Mouse (Mus musculus) liver, embryonic 11.5 days (tissue): ENCODE measurements around the gene Atxn7l2. TPM values are rescaled to one million over a fixed set of nuclear protein-coding genes. Genes with fewer than 3 reads are reported as not detected.

Experiments used
- ATAC-seq: fragments of 200-750 bp; cut with Nextera tagmentation; replicated peaks from 2 replicates; pipeline ENCODE4 v1.8.0; 2017; ENCODE audit warnings: moderate number of reproducible peaks, mild to moderate bottlenecking, moderate TSS enrichment, moderate library complexity; ENCODE audit not compliant: low FRiP score
- DNase-seq: peaks from one replicate; pipeline ENCODE4 v3.0.0-alpha.2; 2017; ENCODE audit warnings: low spot score
- H3K27ac ChIP-seq: fragments of 300-500 bp; sonication (generic); 2 replicates; pipeline ENCODE4 v1.5.1; 2014; ENCODE audit warnings: mild to moderate bottlenecking, low read depth, low read length, control low read depth
- H3K27me3 ChIP-seq: fragments of 300-500 bp; sonication (generic); replicated peaks from 2 replicates; pipeline ENCODE4 v1.6.1; 2014; ENCODE audit warnings: low read length, mixed read lengths; ENCODE audit not compliant: control insufficient read depth, insufficient read depth
- H3K36me3 ChIP-seq: fragments of 300-500 bp; sonication (generic); 2 replicates; pipeline ENCODE4 v1.6.1; 2014; ENCODE audit warnings: mild to moderate bottlenecking, low read length, moderate library complexity, mixed read lengths; ENCODE audit not compliant: control insufficient read depth, insufficient read depth
- H3K4me1 ChIP-seq: fragments of 300-500 bp; sonication (generic); replicated peaks from 2 replicates; pipeline ENCODE4 v1.6.1; 2014; ENCODE audit warnings: low read length, mixed read lengths; ENCODE audit not compliant: control insufficient read depth, insufficient read depth
- H3K4me2 ChIP-seq: fragments of 300-500 bp; sonication (generic); 2 replicates; pipeline ENCODE4 v1.6.1; 2014; ENCODE audit warnings: mild to moderate bottlenecking, control low read depth, moderate library complexity
- H3K4me3 ChIP-seq: fragments of 300-500 bp; sonication (generic); 2 replicates; pipeline ENCODE4 v1.5.1; 2014; ENCODE audit warnings: low read depth, low read length, control low read depth
- H3K9ac ChIP-seq: fragments of 300-500 bp; sonication (generic); 2 replicates; pipeline ENCODE4 v1.6.1; 2014; ENCODE audit warnings: low read depth, low read length, control low read depth
- H3K9me3 ChIP-seq: fragments of 300-500 bp; sonication (generic); 2 replicates; pipeline ENCODE4 v1.6.1; 2016; ENCODE audit warnings: low read length, inconsistent platforms, mixed read lengths; ENCODE audit not compliant: control insufficient read depth
- WGBS: fragments of 180-500 bp; shearing (Covaris S2); extraction: QIAGEN DNeasy Blood & Tissue Kit; methylation state at CpG from one replicate; pipeline ENCODE4 v1.1.7; 2014; 5-methylcytosine and 5-hydroxymethylcytosine counted together
- polyA plus RNA-seq: library from polyadenylated mRNA; unstranded; fragments of >200 nt; fragmentation: Nextera tagmentation; extraction: Ambion mirVana; gene quantifications from 2 replicates; pipeline ENCODE4 v1.2.1, GENCODE M21; 2014

Atxn7l2 gene
- polyA plus RNA-seq, 1 experiment from 2014 or later = 8.9 TPM

DNA sequence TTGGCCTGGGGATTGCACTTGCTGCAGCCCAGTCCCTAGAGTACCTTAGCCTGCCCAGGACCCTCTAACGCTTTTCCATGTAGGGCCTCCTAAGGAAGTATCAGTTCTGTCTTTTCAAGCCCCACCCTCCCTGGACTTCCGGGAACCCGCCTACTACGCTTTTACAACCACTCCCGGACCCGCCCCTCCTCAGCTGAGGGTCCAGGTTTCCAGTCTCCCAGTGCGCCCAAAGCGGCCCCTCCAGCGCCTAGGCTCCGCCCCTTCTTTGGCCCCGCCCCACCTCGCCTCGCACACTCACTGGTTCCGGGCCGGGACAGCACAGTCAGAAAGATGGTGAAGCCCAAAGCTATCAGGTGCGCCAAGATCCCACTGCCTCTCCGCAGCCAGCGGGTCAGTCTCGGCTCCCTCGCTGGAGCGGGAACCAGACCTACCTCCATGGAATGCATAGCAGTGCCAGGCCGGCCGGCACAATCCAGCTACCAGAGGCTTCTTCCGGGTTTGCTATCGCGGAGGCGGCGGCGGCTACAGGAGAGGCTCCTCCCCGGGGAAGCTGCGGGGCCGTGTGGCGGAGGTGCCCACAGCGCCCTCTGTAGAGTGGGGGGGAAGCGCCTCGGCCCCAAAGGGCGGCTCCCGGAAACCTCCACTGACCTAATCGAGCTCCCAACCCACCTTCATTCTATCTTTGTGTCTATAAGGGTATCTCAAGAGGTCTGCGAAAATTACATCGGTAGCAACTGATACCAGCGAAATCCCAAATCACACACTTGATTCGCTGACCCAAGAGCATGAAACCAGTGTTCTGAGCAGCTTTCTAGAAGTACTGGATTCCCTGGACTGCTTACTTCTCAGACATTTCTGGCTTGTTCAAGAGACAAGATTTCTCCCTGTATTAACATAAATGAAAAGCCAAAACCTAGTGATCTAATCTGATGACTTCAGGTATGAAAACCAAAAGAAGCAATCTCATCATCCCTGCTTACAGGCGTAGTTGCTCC, 10.1 kb downstream of the Atxn7l2 start, which contains the start of gene Cyb561d1:
Gene Cyb561d1 (minus strand): TSS at position 884 of the 995 bp plus-strand sequence.
- peak; percentile 99 for DNase-seq
- WGBS = 3% methylated on average over 44 of the region's 44 CpGs
- H3K9me3 ChIP-seq = no peaks in the 10 kb centered on the region

DNA sequence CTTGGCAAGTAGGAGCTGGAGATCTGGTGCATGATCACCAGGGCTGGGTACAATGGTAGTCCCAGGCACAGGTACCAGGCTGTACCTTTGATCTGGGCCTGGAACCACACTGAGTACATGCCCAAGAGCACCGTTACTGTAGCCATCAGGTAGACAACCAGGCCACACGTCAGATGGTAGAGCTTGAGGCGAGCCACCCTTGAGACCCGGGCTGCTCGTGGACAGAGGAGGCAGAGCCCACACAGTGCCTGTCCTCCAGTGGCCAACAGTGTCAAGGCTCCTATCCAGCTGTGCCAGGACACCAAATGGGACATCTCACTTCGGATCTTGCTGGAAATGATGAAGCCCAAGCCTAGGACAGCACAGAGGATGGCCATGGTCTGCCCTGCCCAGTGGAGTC, 11.5 kb downstream of the Atxn7l2 start:
- DNase-seq (no peak), ATAC-seq (no peak)
- 91% methylated on average over 6 of the region's 6 CpGs for WGBS
- H3K4me3 ChIP-seq = peak overlapping the region; percentile 76
- H3K27me3 ChIP-seq = no peaks in the 10 kb centered on the region
- H3K4me2 ChIP-seq = peak overlapping the region; percentile 77
- H3K9me3 ChIP-seq = no peaks in the 10 kb centered on the region
- 0 out of 2 replicates have a peak overlapping the region, but pooled peaks have one; percentile 17 for H3K9ac ChIP-seq
- peaks cover 8% of the 10 kb centered on the region for H3K36me3 ChIP-seq
- H3K4me1 ChIP-seq = peaks cover 38% of the 10 kb centered on the region
- H3K27ac ChIP-seq = no peak overlapping the region

More for the DNA sequence above, 10.1 kb downstream of the Atxn7l2 start, which contains the start of gene Cyb561d1:
- Histone ChIP-seq H3K27ac (peak within 1 kb of the TSS; percentile 85), H3K36me3 (peaks cover 17% of the 10 kb centered on the region), H3K4me2 (peak within 1 kb of the TSS; percentile 77), H3K4me3 (peak within 1 kb of the TSS; percentile 76), H3K9ac (peak within 1 kb of the TSS; percentile 76), H3K4me1 (peaks cover 35% of the 10 kb centered on the region), H3K27me3 (no peaks in the 10 kb centered on the region)
- peak; percentile 97 for ATAC-seq

DNA sequence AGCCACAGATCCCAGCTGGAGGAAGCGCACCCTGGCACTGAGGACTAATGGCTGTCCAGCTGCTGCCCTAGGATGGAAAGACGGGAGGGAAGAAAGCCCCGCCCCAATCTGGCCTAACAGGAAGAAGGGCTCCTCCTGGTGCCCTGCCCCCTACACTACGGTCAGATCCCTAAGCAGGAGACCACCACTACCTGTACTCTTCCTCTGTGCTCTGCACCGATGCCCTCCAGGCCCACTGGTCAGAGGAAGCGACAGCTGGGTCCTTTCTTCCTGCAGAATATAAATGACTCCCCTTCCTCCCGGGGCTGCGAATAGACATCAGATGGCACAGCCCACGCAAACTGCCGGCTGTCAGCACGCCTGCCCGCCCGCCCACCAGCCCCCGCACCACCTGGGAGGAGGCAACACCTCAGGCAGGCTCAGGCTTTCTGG, 13.7 kb downstream of the Atxn7l2 start:
- no peak for ATAC-seq
- H3K27ac ChIP-seq = no peak overlapping the region
- 28% methylated on average over 14 of the region's 14 CpGs for WGBS
- 0 out of 2 replicates have a peak, but pooled peaks cover 3% of the 10 kb centered on the region for H3K36me3 ChIP-seq
- H3K4me2 ChIP-seq = peak overlapping the region; percentile 34; the same call in 1 of the 2 replicates
- H3K9me3 ChIP-seq = no peaks in the 10 kb centered on the region
- H3K4me3 ChIP-seq = no peak overlapping the region
- H3K9ac ChIP-seq = no peak overlapping the region
- no peak for DNase-seq
- no peaks in the 10 kb centered on the region for H3K27me3 ChIP-seq
- peaks cover 38% of the 10 kb centered on the region for H3K4me1 ChIP-seq

DNA sequence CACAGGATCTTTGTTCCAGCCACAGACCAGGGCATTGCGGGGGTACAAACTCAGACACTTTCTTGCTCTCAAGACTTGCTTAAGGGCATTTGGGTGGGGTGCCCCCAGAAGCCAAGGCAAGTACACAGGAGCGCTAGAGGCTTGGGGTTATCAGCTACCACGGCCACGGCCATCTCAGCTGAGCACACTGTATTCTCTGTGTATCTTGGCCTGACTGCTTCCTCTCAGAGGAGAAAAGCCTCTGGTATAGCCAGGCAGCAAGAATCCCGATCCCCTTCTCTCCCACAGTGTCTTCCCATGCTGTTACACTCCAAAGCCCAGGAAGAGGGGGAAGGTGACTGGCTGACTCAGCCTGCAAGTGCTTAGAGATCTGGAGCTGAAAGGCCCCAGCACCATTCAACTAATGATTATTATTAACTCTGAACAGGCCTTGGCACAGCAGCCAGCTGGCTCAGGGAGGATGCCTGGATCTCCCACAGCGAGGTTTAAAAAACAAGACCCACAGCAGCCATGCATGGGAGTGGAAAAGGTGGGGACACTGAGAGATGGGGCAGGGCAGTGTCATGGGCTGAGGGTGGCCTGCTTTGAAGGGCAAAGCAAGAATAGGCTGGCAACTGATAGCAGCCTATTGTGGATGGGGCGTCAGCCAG, 14.7 kb downstream of the Atxn7l2 start:
- Histone ChIP-seq H3K36me3 (no peaks in the 10 kb centered on the region), H3K4me2 (no peak overlapping the region), H3K27me3 (no peaks in the 10 kb centered on the region), H3K4me3 (no peak overlapping the region), H3K9ac (peak overlapping the region; percentile 1; the same call in 1 of the 2 replicates), H3K9me3 (no peaks in the 10 kb centered on the region), H3K4me1 (peaks cover 33% of the 10 kb centered on the region), H3K27ac (no peak overlapping the region)
- DNase-seq = no peak
- no peak for ATAC-seq
- 55% methylated on average over 7 of the region's 7 CpGs for WGBS

DNA sequence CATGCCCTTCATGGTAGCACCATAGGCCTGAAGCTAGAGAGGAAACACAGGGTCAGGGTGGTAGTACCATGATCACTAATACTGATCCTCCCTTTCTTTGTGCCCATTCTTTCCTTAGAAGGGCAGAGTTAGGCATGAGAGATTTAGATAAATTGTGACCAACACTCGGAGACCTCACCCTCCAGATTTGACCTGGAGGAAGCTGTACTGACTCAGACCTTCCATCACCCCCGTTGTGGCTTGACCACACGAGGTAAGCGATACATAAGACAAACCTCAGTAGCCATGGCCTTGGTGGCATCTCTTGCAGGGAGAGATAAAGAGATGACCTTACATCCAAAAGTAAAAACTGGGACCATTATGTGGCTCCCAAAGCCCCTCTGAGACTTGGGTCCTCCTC, 15.4 kb downstream of the Atxn7l2 start:
- ATAC-seq = no peak
- WGBS = 69% methylated on average over 4 of the region's 4 CpGs
- Histone ChIP-seq H3K36me3 (no peaks in the 10 kb centered on the region), H3K27ac (no peak overlapping the region), H3K27me3 (no peaks in the 10 kb centered on the region), H3K9me3 (no peaks in the 10 kb centered on the region), H3K4me2 (no peak overlapping the region), H3K9ac (no peak overlapping the region), H3K4me3 (no peak overlapping the region), H3K4me1 (peaks cover 31% of the 10 kb centered on the region)
- no peak for DNase-seq

DNA sequence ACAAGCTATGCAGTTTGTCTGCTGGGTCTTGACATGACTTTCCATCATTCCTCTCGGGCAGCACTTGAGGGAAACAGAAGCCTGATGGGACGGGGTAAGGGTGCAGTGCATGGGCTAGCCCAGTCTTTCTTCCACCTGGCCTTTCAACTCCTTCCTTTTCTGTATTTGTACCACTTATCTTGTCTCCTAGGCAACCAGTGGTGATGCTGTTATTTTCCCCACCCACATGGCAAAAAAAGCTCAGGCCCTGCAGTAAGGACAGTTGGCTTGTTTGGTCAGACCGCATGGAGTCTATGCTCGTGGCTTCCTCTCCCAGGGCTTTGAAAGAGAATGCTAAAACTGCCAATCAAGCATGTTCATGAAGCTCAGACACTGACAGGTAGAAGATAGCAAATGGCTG, 17.0 kb downstream of the Atxn7l2 start:
- H3K27me3 ChIP-seq = no peaks in the 10 kb centered on the region
- no peak overlapping the region for H3K4me3 ChIP-seq
- H3K4me1 ChIP-seq = peaks cover 24% of the 10 kb centered on the region
- DNase-seq (no peak), ATAC-seq (no peak)
- H3K9ac ChIP-seq = no peak overlapping the region
- 55% methylated on average over 4 of the region's 4 CpGs for WGBS
- no peak overlapping the region for H3K27ac ChIP-seq
- H3K4me2 ChIP-seq = no peak overlapping the region
- H3K36me3 ChIP-seq = no peaks in the 10 kb centered on the region
- no peaks in the 10 kb centered on the region for H3K9me3 ChIP-seq

DNA sequence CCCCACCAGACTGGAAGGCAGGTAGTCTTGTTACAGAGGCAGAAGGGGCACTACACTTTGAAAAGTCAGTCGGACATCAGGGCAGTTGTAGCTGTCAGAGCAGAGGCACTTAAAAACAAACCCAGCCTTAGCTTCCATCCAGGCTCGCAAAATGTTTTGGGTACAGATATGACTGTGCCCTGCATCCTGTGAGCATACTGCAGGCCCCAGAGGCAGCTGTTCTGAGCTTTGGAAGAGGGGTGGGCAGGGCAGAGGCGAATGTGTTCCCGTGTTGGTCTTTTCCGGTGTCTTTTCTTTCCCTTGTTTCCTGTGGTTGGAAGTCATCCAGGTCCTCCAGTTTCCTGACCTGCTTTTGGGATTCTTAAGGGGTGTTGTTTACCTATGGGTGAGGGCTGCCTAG, 20.8 kb downstream of the Atxn7l2 start:
- no peak overlapping the region for H3K9ac ChIP-seq
- DNase-seq (no peak), ATAC-seq (no peak)
- WGBS = 50% methylated on average over 5 of the region's 5 CpGs
- H3K36me3 ChIP-seq = no peaks in the 10 kb centered on the region
- 0 out of 2 replicates have a peak, but pooled peaks cover 7% of the 10 kb centered on the region for H3K4me1 ChIP-seq
- H3K4me2 ChIP-seq = no peak overlapping the region
- no peaks in the 10 kb centered on the region for H3K9me3 ChIP-seq
- H3K4me3 ChIP-seq = no peak overlapping the region
- peaks cover 18% of the 10 kb centered on the region for H3K27me3 ChIP-seq
- no peak overlapping the region for H3K27ac ChIP-seq

DNA sequence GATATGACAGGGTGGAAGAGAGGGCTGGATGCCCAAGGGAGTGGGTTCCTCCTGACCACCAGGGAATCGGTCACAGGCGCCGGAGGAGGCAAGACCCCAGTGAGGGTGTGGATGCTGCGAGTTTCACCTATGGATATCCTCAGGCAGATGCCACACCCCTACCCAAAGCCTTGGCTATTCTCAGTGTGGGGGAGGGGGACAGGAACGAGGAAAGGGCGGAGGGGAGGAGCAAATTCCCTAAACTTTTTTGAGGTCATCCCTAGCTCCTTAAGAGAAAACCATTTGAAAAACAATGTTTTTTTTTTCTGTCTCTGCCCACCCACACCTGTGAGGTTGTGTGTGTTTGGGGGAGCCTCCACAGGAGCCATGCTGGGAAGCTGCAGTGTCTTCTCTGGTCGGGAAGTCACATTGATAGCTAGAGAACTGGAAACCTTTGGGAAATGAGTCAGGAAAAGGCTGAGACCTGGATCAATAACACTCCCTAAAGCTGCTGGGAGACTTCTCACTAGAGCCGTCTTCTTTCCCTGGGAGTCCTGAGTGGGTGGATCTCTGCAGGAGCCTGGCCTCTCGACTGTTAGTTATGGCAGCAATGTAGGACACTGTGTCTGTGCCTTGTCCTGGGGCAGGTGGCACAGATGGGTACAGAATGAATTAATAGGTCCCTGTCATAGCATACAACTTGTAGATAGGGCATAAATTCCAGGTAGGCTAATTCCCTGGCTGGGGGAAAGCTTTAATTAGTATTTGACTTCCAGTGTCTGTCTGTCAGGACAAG, 21.8 kb downstream of the Atxn7l2 start:
- Histone ChIP-seq H3K4me1 (0 out of 2 replicates have a peak, but pooled peaks cover 3% of the 10 kb centered on the region), H3K4me2 (no peak overlapping the region), H3K9me3 (no peaks in the 10 kb centered on the region), H3K36me3 (no peaks in the 10 kb centered on the region), H3K4me3 (no peak overlapping the region), H3K27me3 (peaks cover 21% of the 10 kb centered on the region), H3K27ac (no peak overlapping the region), H3K9ac (no peak overlapping the region)
- WGBS = 72% methylated on average over 9 of the region's 9 CpGs
- no peak for ATAC-seq
- DNase-seq = no peak
